Mouse (Mus musculus): ENCODE measurements around the gene Olfr827. TPM values are rescaled to one million over a fixed set of nuclear protein-coding genes. Genes with fewer than 3 reads are reported as not detected.
A peak's percentile ranks its signal among the peaks of the same experiment; 100 is the strongest.

The Olfr827 gene
- total RNA-seq (2014; rRNA removed) (not detected in 2 replicates), polyA plus RNA-seq (2015; fragmentation: Nextera tagmentation; extraction: Ambion mirVana) (not detected in 2 replicates)

DNA sequence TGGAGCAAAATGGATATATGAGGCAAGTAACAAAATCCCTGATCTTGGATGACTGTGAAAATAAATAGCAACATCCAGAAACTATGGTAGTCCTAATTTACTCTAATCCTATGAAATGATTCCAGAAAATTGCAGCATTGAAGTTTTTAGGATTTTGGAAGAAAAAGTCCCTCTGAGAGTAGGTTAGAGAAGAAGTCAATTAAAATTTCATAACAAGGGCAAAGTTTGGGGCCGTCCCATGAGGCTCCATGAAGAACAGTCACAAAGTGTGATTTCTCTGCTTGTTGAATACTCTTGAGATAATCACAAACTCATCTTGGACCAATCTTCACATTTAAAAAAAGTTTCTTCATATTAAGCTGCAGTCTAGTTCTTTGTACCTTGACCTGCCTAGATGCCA is at the start of gene Olfr827:
Gene Olfr827, minus strand, starts transcription at position 101 of the 400 bp plus-strand sequence.
- no peak within 1 kb of the TSS for H3K4me2 ChIP-seq (ENCODE audit: low read depth, low read length)
- ATAC-seq, result no peak
- DNase-seq (ENCODE audit: low spot score), result no peak
- H3K9ac ChIP-seq (replicated peaks; ENCODE audit: low read length), result no peak within 1 kb of the TSS
- H3K4me1 ChIP-seq (ENCODE audit: insufficient read depth, low read length), result no peaks in the 10 kb centered on the region
- WGBS, result 95% methylated on average over 1 of the region's 1 CpGs
- H3K4me3 ChIP-seq (ENCODE audit: low read length), result no peak within 1 kb of the TSS
- no peak within 1 kb of the TSS for H3K27ac ChIP-seq
- H3K27me3 ChIP-seq (ENCODE audit: insufficient read depth, low read length), result no peaks in the 10 kb centered on the region
- no peaks in the 10 kb centered on the region for H3K9me3 ChIP-seq (ENCODE audit: low read length)
- H3K36me3 ChIP-seq (ENCODE audit: insufficient read depth, low read length), result no peaks in the 10 kb centered on the region
- TF ChIP-seq CTCF (IDR thresholded peaks at IDR 0.05; ENCODE audit: low read depth), result no peak

DNA sequence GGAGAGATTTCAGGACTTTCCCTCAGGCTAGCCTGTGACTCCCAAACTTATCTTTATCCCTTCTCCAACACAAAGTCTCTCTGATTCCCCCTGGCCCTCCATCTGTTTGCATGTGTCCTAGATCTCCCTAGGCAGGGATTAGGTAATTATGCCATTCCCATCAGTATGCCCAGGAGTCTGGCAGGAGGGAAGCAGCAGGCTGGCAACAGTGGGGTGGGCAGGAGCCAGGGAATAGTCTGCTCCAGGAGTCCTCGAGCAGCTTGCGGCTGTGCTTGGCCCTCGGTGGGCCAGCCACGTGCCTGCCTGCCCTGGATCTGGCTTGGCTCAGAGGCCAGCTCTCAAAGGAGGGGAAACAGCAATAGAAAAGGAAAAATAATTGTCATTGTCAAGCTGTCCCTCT is 49.0 kb upstream of the Olfr827 start:
- DNase-seq (ENCODE audit: low spot score) (peak; percentile 27), ATAC-seq (peak; percentile 77)
- H3K27me3 ChIP-seq (ENCODE audit: insufficient read depth, low read length), result no peaks in the 10 kb centered on the region
- no peak overlapping the region for H3K4me2 ChIP-seq (ENCODE audit: low read depth, low read length)
- no peaks in the 10 kb centered on the region for H3K9me3 ChIP-seq (ENCODE audit: low read length)
- no peak overlapping the region for H3K27ac ChIP-seq
- no peak for TF ChIP-seq CTCF (IDR thresholded peaks at IDR 0.05; ENCODE audit: low read depth)
- no peaks in the 10 kb centered on the region for H3K4me1 ChIP-seq (ENCODE audit: insufficient read depth, low read length)
- H3K4me3 ChIP-seq (ENCODE audit: low read length), result no peak overlapping the region
- H3K9ac ChIP-seq (replicated peaks; ENCODE audit: low read length), result no peak overlapping the region
- WGBS, result 25% methylated on average over 4 of the region's 4 CpGs
- H3K36me3 ChIP-seq (ENCODE audit: insufficient read depth, low read length), result no peaks in the 10 kb centered on the region

DNA sequence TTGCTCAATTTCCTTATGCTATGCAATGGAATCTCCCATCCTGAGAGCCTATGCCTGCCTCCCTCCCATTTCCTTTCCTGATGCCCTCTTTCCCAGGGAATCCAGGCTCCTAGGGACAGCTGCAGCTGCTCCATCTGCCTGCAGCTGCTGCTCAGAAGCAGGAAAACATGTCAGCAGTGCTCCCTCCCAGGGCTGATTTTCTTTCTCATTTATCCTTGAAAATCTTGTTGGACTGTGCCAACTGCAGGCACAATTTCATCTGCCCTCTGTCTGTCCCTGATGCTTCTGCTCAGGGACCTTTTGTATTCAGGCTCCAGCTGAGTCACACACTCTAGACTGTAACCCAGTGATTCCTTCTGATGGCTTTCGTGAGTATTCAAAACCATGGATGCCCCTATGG is 45.3 kb upstream of the Olfr827 start:
- 0 out of 2 replicates have a peak, but pooled peaks have one; percentile 29 for ATAC-seq
- H3K4me2 ChIP-seq (ENCODE audit: low read depth, low read length), result no peak overlapping the region
- H3K27ac ChIP-seq, result no peak overlapping the region
- no peaks in the 10 kb centered on the region for H3K4me1 ChIP-seq (ENCODE audit: insufficient read depth, low read length)
- 39% methylated on average over 1 of the region's 1 CpGs for WGBS
- no peak for TF ChIP-seq CTCF (IDR thresholded peaks at IDR 0.05; ENCODE audit: low read depth)
- H3K4me3 ChIP-seq (ENCODE audit: low read length), result no peak overlapping the region
- no peaks in the 10 kb centered on the region for H3K9me3 ChIP-seq (ENCODE audit: low read length)
- H3K27me3 ChIP-seq (ENCODE audit: insufficient read depth, low read length), result no peaks in the 10 kb centered on the region
- peak; percentile 43 for DNase-seq (ENCODE audit: low spot score)
- no peaks in the 10 kb centered on the region for H3K36me3 ChIP-seq (ENCODE audit: insufficient read depth, low read length)
- no peak overlapping the region for H3K9ac ChIP-seq (replicated peaks; ENCODE audit: low read length)

GRCm38 (mm10) chr10:130244271-130244670 is 30.1 kb upstream of the Olfr827 start:
- no peak for TF ChIP-seq CTCF (IDR thresholded peaks at IDR 0.05; ENCODE audit: low read depth)
- no peaks in the 10 kb centered on the region for H3K36me3 ChIP-seq (ENCODE audit: insufficient read depth, low read length)
- WGBS, result 9% methylated on average over 2 of the region's 2 CpGs
- no peak overlapping the region for H3K9ac ChIP-seq (replicated peaks; ENCODE audit: low read length)
- H3K4me1 ChIP-seq (ENCODE audit: insufficient read depth, low read length), result no peaks in the 10 kb centered on the region
- H3K4me3 ChIP-seq (ENCODE audit: low read length), result no peak overlapping the region
- no peaks in the 10 kb centered on the region for H3K9me3 ChIP-seq (ENCODE audit: low read length)
- ATAC-seq, result peak; percentile 71
- DNase-seq (ENCODE audit: low spot score), result peak; percentile 47
- H3K27ac ChIP-seq, result no peak overlapping the region
- no peaks in the 10 kb centered on the region for H3K27me3 ChIP-seq (ENCODE audit: insufficient read depth, low read length)
- no peak overlapping the region for H3K4me2 ChIP-seq (ENCODE audit: low read depth, low read length)

DNA sequence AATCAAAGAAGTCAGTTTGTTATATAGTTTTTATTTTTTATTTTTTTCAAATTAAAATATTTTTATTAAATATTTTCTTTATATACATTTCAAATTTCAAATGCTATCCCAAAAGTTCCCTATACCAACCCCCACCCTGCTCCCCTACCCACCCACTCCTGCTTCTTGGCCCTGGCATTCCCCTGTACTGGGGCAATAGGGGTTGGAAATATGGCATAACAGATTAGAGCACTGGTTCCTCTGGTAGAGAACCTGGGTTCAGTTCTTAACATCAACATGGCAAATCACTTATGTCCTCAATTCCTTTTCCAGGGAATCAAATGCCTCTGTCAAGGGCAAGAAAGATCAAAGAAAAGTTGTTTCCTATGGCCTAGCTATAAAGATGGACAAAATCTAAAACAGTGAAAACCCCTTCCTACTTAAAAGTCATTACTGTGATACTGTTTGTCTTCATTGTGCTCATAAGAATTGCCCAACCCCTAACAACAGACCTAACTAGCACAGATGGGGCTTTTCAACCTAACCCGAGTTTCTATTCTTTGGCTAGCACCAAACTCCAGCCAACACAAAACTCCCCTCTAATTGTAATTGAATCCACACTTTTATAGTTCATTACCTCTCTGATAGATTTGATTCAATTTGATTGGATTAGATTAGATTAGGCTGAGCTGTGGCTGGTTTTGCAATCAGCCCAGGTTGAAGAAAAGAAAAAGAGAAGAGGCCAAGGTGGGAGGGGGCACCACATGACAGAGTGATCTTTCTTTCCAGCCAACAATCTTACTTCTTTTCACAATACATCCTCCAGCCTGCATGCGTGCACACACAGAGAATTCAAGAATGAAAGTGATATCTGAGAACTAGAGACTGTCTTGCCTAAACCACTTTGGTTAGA is 24.4 kb upstream of the Olfr827 start:
- DNase-seq (ENCODE audit: low spot score) (no peak), ATAC-seq (no peak)
- no peak overlapping the region for H3K4me3 ChIP-seq (ENCODE audit: low read length)
- H3K4me2 ChIP-seq (ENCODE audit: low read depth, low read length), result no peak overlapping the region
- no peak overlapping the region for H3K9ac ChIP-seq (replicated peaks; ENCODE audit: low read length)
- H3K4me1 ChIP-seq (ENCODE audit: insufficient read depth, low read length), result no peaks in the 10 kb centered on the region
- no peak for TF ChIP-seq CTCF (IDR thresholded peaks at IDR 0.05; ENCODE audit: low read depth)
- no peaks in the 10 kb centered on the region for H3K27me3 ChIP-seq (ENCODE audit: insufficient read depth, low read length)
- no peaks in the 10 kb centered on the region for H3K9me3 ChIP-seq (ENCODE audit: low read length)
- H3K36me3 ChIP-seq (ENCODE audit: insufficient read depth, low read length), result no peaks in the 10 kb centered on the region
- WGBS, result 56% methylated on average over 2 of the region's 2 CpGs
- no peak overlapping the region for H3K27ac ChIP-seq

- Histone ChIP-seq H3K9me3 (ENCODE audit: low read length) (no peaks in the 10 kb centered on the region), H3K9ac (replicated peaks; ENCODE audit: low read length) (no peak overlapping the region), H3K4me1 (ENCODE audit: insufficient read depth, low read length) (no peaks in the 10 kb centered on the region), H3K27ac (no peak overlapping the region), H3K4me3 (ENCODE audit: low read length) (no peak overlapping the region), H3K36me3 (ENCODE audit: insufficient read depth, low read length) (no peaks in the 10 kb centered on the region), H3K4me2 (ENCODE audit: low read depth, low read length) (no peak overlapping the region), H3K27me3 (ENCODE audit: insufficient read depth, low read length) (no peaks in the 10 kb centered on the region)
- ATAC-seq, result no peak
- 36% methylated on average over 1 of the region's 1 CpGs for WGBS
- no peak for TF ChIP-seq CTCF (IDR thresholded peaks at IDR 0.05; ENCODE audit: low read depth)
- no peak for DNase-seq (ENCODE audit: low spot score)
Measured at GRCm38 (mm10) chr10:130234576-130234975, 20.4 kb upstream of the Olfr827 start.

DNA sequence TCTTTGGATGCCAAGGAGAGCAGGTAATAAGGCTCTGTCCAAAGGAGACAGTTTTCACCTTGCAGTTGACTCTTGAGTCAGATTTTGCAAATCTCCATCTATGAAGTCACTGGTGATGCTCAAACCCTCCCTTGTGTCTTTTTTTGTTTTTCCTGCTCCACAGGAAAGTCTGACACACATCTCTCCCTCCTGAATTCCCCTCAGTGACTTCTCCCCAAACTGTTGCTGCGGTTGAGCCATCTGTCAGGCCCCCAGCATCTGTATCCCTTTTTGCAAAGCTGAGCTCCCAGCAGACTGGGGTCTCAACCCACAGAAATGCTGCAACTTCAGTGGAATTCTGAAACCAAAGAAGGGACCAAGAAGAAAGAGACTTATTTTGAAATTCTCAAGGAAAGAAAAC is 17.9 kb upstream of the Olfr827 start:
- H3K9ac ChIP-seq (replicated peaks; ENCODE audit: low read length), result no peak overlapping the region
- DNase-seq (ENCODE audit: low spot score), result no peak
- H3K4me3 ChIP-seq (ENCODE audit: low read length), result no peak overlapping the region
- no peaks in the 10 kb centered on the region for H3K4me1 ChIP-seq (ENCODE audit: insufficient read depth, low read length)
- H3K36me3 ChIP-seq (ENCODE audit: insufficient read depth, low read length), result no peaks in the 10 kb centered on the region
- no peak overlapping the region for H3K4me2 ChIP-seq (ENCODE audit: low read depth, low read length)
- H3K9me3 ChIP-seq (ENCODE audit: low read length), result no peaks in the 10 kb centered on the region
- no peak for ATAC-seq
- 67% methylated on average over 1 of the region's 1 CpGs for whole genome bisulfite sequencing
- no peaks in the 10 kb centered on the region for H3K27me3 ChIP-seq (ENCODE audit: insufficient read depth, low read length)
- TF ChIP-seq CTCF (IDR thresholded peaks at IDR 0.05; ENCODE audit: low read depth), result no peak
- no peak overlapping the region for H3K27ac ChIP-seq
